Mouse (Mus musculus) urinary bladder, adult 18-20 months (tissue): ENCODE results near the gene Atxn10.

Experiments
- DNase-seq, 2 experiments: peaks; one replicate each; pipeline ENCODE4 v3.0.0; 2022; ENCODE audit warnings: low spot score in 2 of 2, mixed read lengths in 2 of 2

Gene Atxn10

GRCm38 (mm10) chr15:85469401-85469800, 133.4 kb downstream of the Atxn10 start:
- DNase-seq, result no peak

GRCm38 (mm10) chr15:85474697-85475096, 138.7 kb downstream of the Atxn10 start:
- DNase-seq, result no peak

- peak; percentile 18 to 65 for DNase-seq
Observed at GRCm38 (mm10) chr15:85477584-85477983, 141.5 kb downstream of the Atxn10 start.

GRCm38 (mm10) chr15:85479365-85479764, 143.3 kb downstream of the Atxn10 start:
- DNase-seq, result peak; percentile 25 to 58

GRCm38 (mm10) chr15:85479919-85480318, 143.9 kb downstream of the Atxn10 start:
- no peak for DNase-seq

- DNase-seq, result no peak
Observed at GRCm38 (mm10) chr15:85480630-85481029, 144.6 kb downstream of the Atxn10 start.

- DNase-seq, result no peak
Observed at GRCm38 (mm10) chr15:85488900-85489299, 152.9 kb downstream of the Atxn10 start.

- no peak for DNase-seq
Observed at GRCm38 (mm10) chr15:85489751-85490150, 153.7 kb downstream of the Atxn10 start.

GRCm38 (mm10) chr15:85494163-85494621, 158.1 kb downstream of the Atxn10 start:
- no peak for DNase-seq

GRCm38 (mm10) chr15:85497548-85497947, 161.5 kb downstream of the Atxn10 start:
- DNase-seq, result no peak

- no peak for DNase-seq
Observed at GRCm38 (mm10) chr15:85497981-85498475, 162.0 kb downstream of the Atxn10 start.

- no peak for DNase-seq
Observed at GRCm38 (mm10) chr15:85500267-85500666, 164.2 kb downstream of the Atxn10 start.

GRCm38 (mm10) chr15:85503127-85503526, 167.1 kb downstream of the Atxn10 start, which contains the start of gene 7530416G11Rik:
TSS of gene 7530416G11Rik (minus strand) at chr15:85503227.
- no peak for DNase-seq

GRCm38 (mm10) chr15:85505118-85505925, 169.3 kb downstream of the Atxn10 start:
- peak in 1 of 2 experiments; percentile 37 for DNase-seq

- DNase-seq, result no peak
Observed at GRCm38 (mm10) chr15:85506680-85507079, 170.6 kb downstream of the Atxn10 start.

GRCm38 (mm10) chr15:85507370-85508014, 171.4 kb downstream of the Atxn10 start:
- no peak for DNase-seq
